Mouse (Mus musculus) heart, embryonic 13.5 days (tissue): ENCODE measurements around the gene Taf9. TPM values are rescaled to one million over a fixed set of nuclear protein-coding genes. Genes with fewer than 3 reads are reported as not detected.

ENCODE experiments used
- ATAC-seq: fragments of 200-750 bp; cut with Nextera tagmentation; 2 replicates; pipeline ENCODE4 v1.8.0; 2017; ENCODE audit warnings: moderate TSS enrichment; ENCODE audit not compliant: insufficient number of reproducible peaks, low FRiP score, low TSS enrichment; ENCODE audit errors: extremely low read depth
- H3K27ac ChIP-seq: fragments of 300-500 bp; sonication (generic); replicated peaks from 2 replicates; pipeline ENCODE4 v1.5.1; 2015; ENCODE audit warnings: moderate library complexity, mild to moderate bottlenecking, inconsistent platforms
- H3K27me3 ChIP-seq: fragments of 300-500 bp; sonication (generic); replicated peaks from 2 replicates; pipeline ENCODE4 v1.6.1; 2015; ENCODE audit warnings: mild to moderate bottlenecking, inconsistent platforms
- H3K36me3 ChIP-seq: fragments of 300-500 bp; sonication (generic); 2 replicates; pipeline ENCODE4 v1.6.1; 2015; ENCODE audit warnings: mild to moderate bottlenecking, inconsistent platforms
- H3K4me1 ChIP-seq: fragments of 300-500 bp; sonication (generic); 2 replicates; pipeline ENCODE4 v1.6.1; 2015; ENCODE audit warnings: inconsistent platforms
- H3K4me2 ChIP-seq: fragments of 300-500 bp; sonication (generic); 2 replicates; pipeline ENCODE4 v1.6.1; 2015; ENCODE audit warnings: inconsistent platforms, mild to moderate bottlenecking, moderate library complexity
- H3K4me3 ChIP-seq: fragments of 300-500 bp; sonication (generic); 2 replicates; pipeline ENCODE4 v1.5.1; 2015; ENCODE audit warnings: moderate library complexity, mild to moderate bottlenecking, inconsistent platforms
- H3K9ac ChIP-seq: fragments of 300-500 bp; sonication (generic); 2 replicates; pipeline ENCODE4 v1.6.1; 2015; ENCODE audit warnings: inconsistent platforms, mild to moderate bottlenecking, moderate library complexity
- H3K9me3 ChIP-seq: fragments of 300-500 bp; sonication (generic); 2 replicates; pipeline ENCODE4 v1.6.1; 2016; ENCODE audit warnings: inconsistent platforms
- WGBS: fragments of 180-500 bp; shearing (Covaris S2); methylation state at CpG from one replicate; pipeline ENCODE4 v1.1.7; 2015; ENCODE audit warnings: mixed read lengths; 5-methylcytosine and 5-hydroxymethylcytosine counted together
- polyA plus RNA-seq: library from polyadenylated mRNA; unstranded; fragments of >200 nt; fragmentation: Nextera tagmentation; extraction: Ambion mirVana; gene quantifications from 2 replicates; pipeline ENCODE4 v1.2.1, GENCODE M21; 2015

Taf9 gene
- 7.1 and 7.8 TPM in 2 replicates for polyA plus RNA-seq

DNA sequence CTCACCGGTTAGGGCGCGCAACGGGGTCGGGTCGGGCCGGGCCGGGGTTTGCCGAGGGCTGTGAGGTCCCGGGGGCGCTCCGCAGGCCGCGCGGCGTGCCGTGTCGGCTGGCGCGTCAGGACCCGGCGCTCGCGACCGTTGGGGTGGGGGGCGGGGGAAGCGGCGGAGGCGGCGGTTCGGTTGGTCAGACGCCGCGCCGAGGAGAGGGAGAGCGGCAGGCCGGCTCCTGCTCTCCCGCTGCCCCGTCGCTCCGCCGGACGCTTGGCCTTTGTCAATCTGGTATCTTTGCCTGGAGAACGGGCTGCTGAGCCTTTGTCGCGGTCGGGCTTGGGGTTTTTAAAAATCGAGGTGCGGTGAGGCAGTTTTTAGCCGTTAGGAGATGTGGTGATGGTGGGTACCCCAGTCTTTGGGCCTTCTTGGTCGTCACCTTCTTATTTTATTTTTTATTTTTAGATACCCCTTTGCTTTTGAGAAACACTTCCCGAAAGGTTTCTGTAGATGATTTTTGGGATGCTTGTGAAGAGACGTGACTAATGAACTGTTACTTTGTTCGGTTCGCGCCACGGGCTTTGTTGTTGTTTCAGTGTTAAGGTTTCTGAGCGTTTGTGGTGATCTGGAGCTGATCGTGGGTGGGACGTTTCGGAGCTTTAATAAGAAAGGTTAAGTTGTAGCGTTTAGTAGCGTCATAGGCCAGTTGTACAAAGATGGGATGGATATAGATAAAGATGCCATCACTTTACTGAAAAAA, at the start of gene Taf9:
Taf9 (plus strand) TSS at position 141 of the 748 bp plus-strand sequence.
- no peaks in the 10 kb centered on the region for H3K9me3 ChIP-seq
- H3K4me1 ChIP-seq, result peaks cover 11% of the 10 kb centered on the region
- H3K27ac ChIP-seq, result peak within 1 kb of the TSS; percentile 94
- under 1% methylated on average over 56 of the region's 63 CpGs for WGBS
- ATAC-seq, result peak; percentile 70; the same call in 1 of the 2 replicates
- no peaks in the 10 kb centered on the region for H3K27me3 ChIP-seq
- H3K36me3 ChIP-seq, result peaks cover 34% of the 10 kb centered on the region
- peak within 1 kb of the TSS; percentile 96 for H3K9ac ChIP-seq
- peak within 1 kb of the TSS; percentile 85 for H3K4me3 ChIP-seq
- peak within 1 kb of the TSS; percentile 95 for H3K4me2 ChIP-seq

DNA sequence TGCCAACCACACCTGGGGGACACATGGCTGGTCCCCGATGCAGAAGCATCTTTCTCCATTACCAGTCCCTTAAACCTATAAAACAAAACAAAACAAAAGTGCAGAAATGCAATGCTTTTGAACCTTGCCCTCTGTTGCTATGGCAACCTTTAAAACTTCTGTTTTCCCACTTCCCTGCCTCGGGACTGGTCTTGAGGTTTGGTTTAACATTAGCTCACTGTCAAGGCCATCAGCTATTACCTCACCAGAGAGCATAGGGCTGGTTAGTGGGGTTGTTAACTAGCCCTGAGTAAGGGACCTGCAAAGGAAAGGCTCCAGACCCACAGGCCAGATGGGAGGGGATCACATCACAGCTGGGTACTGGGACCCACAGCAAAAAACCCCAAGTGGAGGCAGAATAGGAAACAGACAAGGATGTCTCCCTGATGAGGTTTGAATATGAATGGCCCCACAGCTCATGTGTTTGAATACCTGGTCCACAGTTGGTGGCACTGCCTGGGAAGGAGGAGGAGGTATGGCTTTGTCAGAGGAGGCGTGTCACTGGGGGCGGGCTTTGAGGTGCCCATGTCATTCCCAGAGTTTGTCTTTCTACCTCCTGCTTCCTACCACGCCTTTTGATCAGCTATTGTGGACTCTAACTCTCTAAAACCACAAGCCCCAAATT, 49.0 kb upstream of the Taf9 start:
- Histone ChIP-seq H3K36me3 (no peaks in the 10 kb centered on the region), H3K9me3 (no peaks in the 10 kb centered on the region), H3K4me1 (no peaks in the 10 kb centered on the region), H3K9ac (no peak overlapping the region), H3K4me2 (no peak overlapping the region), H3K27ac (no peak overlapping the region), H3K4me3 (no peak overlapping the region), H3K27me3 (no peaks in the 10 kb centered on the region)
- WGBS, result 68% methylated on average over 5 of the region's 5 CpGs
- no peak for ATAC-seq

DNA sequence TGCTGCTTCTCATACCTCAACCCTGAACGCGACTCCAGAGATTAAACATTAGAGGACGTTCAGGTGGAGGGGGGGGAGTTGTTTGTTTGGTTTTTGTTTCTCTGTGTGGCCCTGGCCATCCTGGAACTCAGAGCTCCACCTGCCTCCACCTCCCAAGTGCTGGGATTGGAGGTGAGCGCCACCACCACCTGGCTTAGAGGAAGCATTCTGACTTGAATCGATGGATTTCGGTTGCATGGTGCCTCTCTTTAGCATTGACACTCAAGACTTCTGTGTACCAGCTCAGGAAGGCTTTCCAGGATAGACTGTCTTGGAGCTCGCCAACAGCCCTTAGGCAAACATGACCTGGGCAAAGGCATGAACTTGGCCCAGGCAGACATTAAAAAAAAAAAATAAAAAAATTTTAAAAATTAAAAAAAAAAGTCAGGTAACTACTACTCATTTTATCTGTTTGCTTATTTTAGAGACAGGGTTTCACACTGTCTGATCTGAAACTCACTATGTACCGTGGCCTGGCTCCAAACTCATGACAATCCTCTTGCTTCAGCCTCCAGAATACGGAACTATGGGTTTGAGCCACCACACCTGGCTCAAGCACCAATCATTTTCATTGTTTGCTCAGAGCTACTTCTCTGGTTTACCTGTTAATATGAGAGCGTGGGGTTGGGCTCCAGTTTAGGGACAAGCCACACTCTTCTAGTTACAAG, 48.2 kb upstream of the Taf9 start:
- H3K4me2 ChIP-seq, result no peak overlapping the region
- no peaks in the 10 kb centered on the region for H3K4me1 ChIP-seq
- H3K27me3 ChIP-seq, result no peaks in the 10 kb centered on the region
- 0 out of 2 replicates have a peak, but pooled peaks cover 6% of the 10 kb centered on the region for H3K9me3 ChIP-seq
- no peak overlapping the region for H3K27ac ChIP-seq
- H3K4me3 ChIP-seq, result no peak overlapping the region
- peaks cover 6% of the 10 kb centered on the region; the same call in 1 of the 2 replicates for H3K36me3 ChIP-seq
- ATAC-seq, result no peak
- 79% methylated on average over 10 of the region's 10 CpGs for WGBS
- H3K9ac ChIP-seq, result no peak overlapping the region

DNA sequence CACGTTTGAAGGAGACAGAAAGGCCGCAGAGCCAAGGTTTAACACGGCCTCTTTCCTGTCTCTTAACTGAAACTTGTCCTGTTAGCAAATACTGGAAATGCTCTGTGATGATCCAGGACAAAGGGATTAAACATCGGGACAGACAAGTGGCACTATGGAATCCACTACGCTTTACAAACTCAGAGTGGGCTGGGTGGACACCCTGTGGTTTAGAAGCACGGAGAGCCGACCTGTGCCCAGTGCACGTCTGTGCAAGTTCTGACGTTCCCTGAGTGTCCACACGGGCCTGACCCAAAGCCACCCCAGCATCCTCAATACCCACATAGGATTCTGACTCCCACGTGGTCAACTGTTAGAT, 47.7 kb upstream of the Taf9 start:
- 84% methylated on average over 11 of the region's 11 CpGs for WGBS
- 0 out of 2 replicates have a peak, but pooled peaks cover 7% of the 10 kb centered on the region for H3K9me3 ChIP-seq

DNA sequence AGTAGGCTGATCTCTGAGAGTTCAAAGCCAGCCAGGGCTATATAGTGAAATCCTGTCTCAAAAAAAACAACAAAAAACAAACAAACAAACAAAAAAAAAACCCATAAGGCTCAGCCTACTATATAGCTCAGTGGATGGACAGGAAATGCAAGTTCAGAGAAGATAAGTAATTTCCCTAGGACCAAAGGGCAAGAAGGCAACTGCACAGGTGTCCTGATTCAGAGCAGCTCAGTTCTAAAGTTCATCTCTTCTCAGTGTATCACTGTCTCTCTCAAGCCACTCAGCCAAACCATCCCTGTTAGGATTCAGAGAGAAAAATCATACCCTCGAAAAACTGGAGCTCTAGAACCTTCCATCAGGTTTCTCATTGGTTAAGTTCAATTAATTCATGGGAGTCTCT, 45.5 kb upstream of the Taf9 start:
- Histone ChIP-seq H3K27ac (no peak overlapping the region), H3K9ac (no peak overlapping the region), H3K27me3 (no peaks in the 10 kb centered on the region), H3K4me1 (no peaks in the 10 kb centered on the region), H3K36me3 (peaks cover 6% of the 10 kb centered on the region; the same call in 1 of the 2 replicates), H3K9me3 (0 out of 2 replicates have a peak, but pooled peaks cover 7% of the 10 kb centered on the region), H3K4me3 (no peak overlapping the region), H3K4me2 (no peak overlapping the region)
- 56% methylated on average over 1 of the region's 1 CpGs for WGBS
- no peak for ATAC-seq

More for the DNA sequence above, 47.7 kb upstream of the Taf9 start:
- H3K4me1 ChIP-seq, result no peaks in the 10 kb centered on the region
- no peak overlapping the region for H3K27ac ChIP-seq
- peaks cover 6% of the 10 kb centered on the region; the same call in 1 of the 2 replicates for H3K36me3 ChIP-seq
- no peaks in the 10 kb centered on the region for H3K27me3 ChIP-seq
- H3K4me2 ChIP-seq, result no peak overlapping the region
- no peak overlapping the region for H3K4me3 ChIP-seq
- no peak overlapping the region for H3K9ac ChIP-seq
- no peak for ATAC-seq

DNA sequence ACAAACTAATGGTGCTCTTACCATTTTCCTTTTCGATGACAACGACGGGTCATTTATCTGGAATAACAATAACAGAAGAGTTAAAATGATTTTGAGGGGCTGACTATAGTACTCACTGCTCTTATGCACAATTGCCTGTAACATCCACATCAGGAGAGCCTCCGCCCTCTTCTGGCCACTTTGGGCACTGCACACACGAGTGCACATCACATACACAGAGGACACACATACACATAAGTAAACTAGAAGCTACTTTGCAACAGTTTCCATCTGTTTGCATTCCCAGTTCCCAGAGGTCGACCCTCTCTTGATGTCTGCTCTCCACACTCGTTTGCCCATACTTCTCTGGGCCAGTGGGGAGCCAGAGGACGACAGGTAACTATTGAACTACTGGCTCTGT, 43.6 kb upstream of the Taf9 start:
- Histone ChIP-seq H3K9me3 (0 out of 2 replicates have a peak, but pooled peaks cover 7% of the 10 kb centered on the region), H3K27me3 (no peaks in the 10 kb centered on the region), H3K4me1 (no peaks in the 10 kb centered on the region), H3K4me2 (no peak overlapping the region), H3K27ac (no peak overlapping the region), H3K9ac (no peak overlapping the region), H3K4me3 (no peak overlapping the region), H3K36me3 (peaks cover 14% of the 10 kb centered on the region; the same call in 1 of the 2 replicates)
- ATAC-seq, result no peak
- 83% methylated on average over 8 of the region's 8 CpGs for WGBS

DNA sequence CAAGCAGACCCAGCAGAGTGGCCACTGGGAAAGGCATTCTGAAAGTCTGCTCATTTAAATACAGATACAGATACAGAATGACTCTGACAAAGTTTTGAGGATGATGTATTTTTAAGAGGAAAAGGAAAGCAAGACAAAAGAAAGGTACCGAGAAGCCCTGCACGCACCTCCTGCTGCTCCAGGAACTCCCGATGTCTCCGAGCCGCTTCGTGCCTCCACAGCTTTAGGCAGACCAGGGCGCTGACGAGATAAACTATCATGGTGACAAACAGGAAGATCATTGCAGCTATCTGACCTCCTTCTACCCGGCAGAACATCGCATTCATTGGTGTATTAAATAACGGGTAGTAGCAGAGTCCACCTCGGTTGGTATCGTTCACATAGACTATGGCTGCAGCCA, 40.1 kb upstream of the Taf9 start:
- 78% methylated on average over 13 of the region's 13 CpGs for WGBS
- no peak overlapping the region for H3K4me3 ChIP-seq
- H3K4me1 ChIP-seq, result peaks cover 4% of the 10 kb centered on the region; the same call in 1 of the 2 replicates
- no peak overlapping the region for H3K27ac ChIP-seq
- no peak for ATAC-seq
- H3K9ac ChIP-seq, result no peak overlapping the region
- no peaks in the 10 kb centered on the region; the same call in 1 of the 2 replicates for H3K27me3 ChIP-seq
- 0 out of 2 replicates have a peak, but pooled peaks cover 7% of the 10 kb centered on the region for H3K9me3 ChIP-seq
- H3K36me3 ChIP-seq, result peaks cover 14% of the 10 kb centered on the region; the same call in 1 of the 2 replicates
- H3K4me2 ChIP-seq, result no peak overlapping the region

DNA sequence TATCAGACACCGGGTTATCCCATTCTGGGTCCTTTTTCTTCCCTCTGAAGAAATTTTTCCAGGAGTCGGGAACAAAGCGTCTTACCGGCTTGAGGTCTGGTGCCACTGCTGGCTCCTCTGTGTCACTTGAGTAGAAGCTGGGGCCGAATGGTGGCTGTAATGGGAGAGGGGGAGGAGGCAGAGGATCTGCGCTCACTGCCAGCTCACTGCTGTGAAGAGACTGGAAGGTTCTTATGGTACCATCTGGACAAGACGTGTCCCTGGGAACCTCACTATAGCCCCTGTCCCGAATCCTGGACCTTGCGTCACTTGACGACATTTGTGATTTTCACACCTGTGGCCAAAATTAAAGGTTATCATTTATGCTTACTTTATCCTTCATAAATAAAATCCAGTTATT, 39.1 kb upstream of the Taf9 start:
- Histone ChIP-seq H3K27me3 (peaks cover under 1% of the 10 kb centered on the region; the same call in 1 of the 2 replicates), H3K27ac (no peak overlapping the region), H3K4me1 (peaks cover 10% of the 10 kb centered on the region), H3K4me3 (no peak overlapping the region), H3K9ac (no peak overlapping the region), H3K36me3 (peaks cover 14% of the 10 kb centered on the region), H3K4me2 (no peak overlapping the region), H3K9me3 (0 out of 2 replicates have a peak, but pooled peaks cover 7% of the 10 kb centered on the region)
- ATAC-seq, result no peak
- WGBS, result 90% methylated on average over 10 of the region's 10 CpGs

DNA sequence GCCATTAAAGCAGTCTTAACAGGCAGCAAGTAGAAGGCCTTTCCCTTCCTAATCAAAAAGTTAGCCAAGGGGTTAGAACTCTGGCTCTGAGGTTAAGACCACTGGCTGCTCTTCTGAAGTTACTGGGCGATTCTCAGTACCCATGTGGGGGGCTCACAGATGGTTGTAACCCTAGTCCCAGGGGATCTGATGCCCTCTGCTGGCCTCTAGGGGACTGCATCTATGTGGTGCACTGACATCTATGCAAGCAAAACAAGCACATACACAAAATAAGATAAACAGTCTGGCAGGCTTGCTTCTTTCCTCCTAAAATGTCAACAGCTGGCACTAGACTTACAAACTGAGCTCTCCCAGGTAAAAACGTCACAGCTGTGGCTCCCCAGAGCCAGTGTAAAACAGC, 38.5 kb upstream of the Taf9 start:
- H3K9ac ChIP-seq, result no peak overlapping the region
- H3K27me3 ChIP-seq, result peaks cover 7% of the 10 kb centered on the region; the same call in 1 of the 2 replicates
- no peak overlapping the region for H3K4me3 ChIP-seq
- peaks cover 15% of the 10 kb centered on the region for H3K36me3 ChIP-seq
- H3K9me3 ChIP-seq, result 0 out of 2 replicates have a peak, but pooled peaks cover 4% of the 10 kb centered on the region
- peaks cover 10% of the 10 kb centered on the region for H3K4me1 ChIP-seq
- H3K4me2 ChIP-seq, result no peak overlapping the region
- ATAC-seq, result no peak
- no peak overlapping the region for H3K27ac ChIP-seq
- 48% methylated on average over 2 of the region's 2 CpGs for WGBS

DNA sequence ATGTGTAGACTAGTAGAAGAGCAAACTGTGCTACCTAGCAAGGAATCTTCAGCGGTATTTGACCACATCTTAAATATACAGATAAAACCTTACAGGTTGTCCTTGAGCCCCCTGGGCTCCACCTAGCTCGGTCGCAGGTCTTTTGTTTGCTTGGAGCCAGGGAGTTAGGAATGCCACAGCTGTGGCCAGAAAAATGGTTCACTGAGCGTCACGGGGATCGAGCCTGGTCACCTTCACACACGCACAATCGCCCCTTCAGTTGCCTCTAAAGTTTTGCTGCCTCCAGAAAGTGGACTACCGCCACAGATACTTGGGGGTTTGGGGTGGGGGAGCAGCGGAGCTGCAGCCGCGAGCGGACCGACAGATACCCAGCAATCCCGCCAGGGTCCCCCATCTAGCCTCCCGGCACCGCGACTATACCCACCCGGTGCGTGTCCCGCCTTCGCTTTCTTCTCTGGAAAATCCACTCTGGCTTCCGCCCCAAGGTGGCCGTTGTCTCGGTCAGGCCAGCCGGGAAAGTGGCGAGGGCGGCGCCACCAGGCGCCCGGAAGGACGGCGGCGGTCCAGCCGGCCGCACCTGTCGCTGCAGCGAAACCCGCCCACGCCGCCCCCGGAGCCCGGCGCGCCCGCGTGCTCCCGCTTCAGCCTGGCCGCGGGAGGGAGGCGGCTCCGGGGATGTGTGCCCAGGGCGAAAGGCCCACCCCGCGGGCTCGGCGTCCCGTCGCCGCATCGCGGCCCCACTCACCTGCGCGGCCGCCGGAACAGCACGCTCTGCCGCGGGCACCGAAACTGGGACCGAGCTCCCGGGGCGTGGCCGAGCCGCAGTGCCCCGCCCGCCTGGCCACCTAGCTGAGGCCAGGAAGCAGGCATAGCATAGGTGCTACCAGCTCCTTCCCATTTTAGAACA, 34.9 kb upstream of the Taf9 start, which contains the start of gene Marveld2:
Marveld2 (minus strand) TSS at position 791 of the 907 bp plus-strand sequence.
- H3K9ac ChIP-seq, result peak within 1 kb of the TSS; percentile 80
- WGBS, result 3% methylated on average over 74 of the region's 77 CpGs
- H3K4me1 ChIP-seq, result peaks cover 10% of the 10 kb centered on the region
- H3K36me3 ChIP-seq, result peaks cover 43% of the 10 kb centered on the region
- H3K27ac ChIP-seq, result no peak within 1 kb of the TSS
- H3K4me3 ChIP-seq, result peak within 1 kb of the TSS; percentile 70
- ATAC-seq, result peak; percentile 42
- H3K4me2 ChIP-seq, result peak within 1 kb of the TSS; percentile 79
- H3K9me3 ChIP-seq, result no peaks in the 10 kb centered on the region
- peaks cover 7% of the 10 kb centered on the region; the same call in 1 of the 2 replicates for H3K27me3 ChIP-seq
